Mouse (Mus musculus) liver, embryonic 12.5 days (tissue): ENCODE measurements around the gene Arrdc2. TPM values are rescaled to one million over a fixed set of nuclear protein-coding genes. Genes with fewer than 3 reads are reported as not detected.
A peak's percentile ranks its signal among the peaks of the same experiment; 100 is the strongest.
"Not testable (repeated sequence)": the region's sequence is repeated elsewhere in the genome, so short reads cannot be mapped to it uniquely, and the experiment has no call there.

Source experiments
- ATAC-seq: fragments of 200-750 bp; cut with Nextera tagmentation; 2 replicates; pipeline ENCODE4 v1.8.0; 2017; ENCODE audit warnings: moderate number of reproducible peaks, mild to moderate bottlenecking, moderate library complexity
- H3K27ac ChIP-seq: fragments of 300-500 bp; sonication (generic); 2 replicates; pipeline ENCODE4 v1.5.1; 2016; ENCODE audit warnings: mild to moderate bottlenecking
- H3K27me3 ChIP-seq: fragments of 300-500 bp; sonication (generic); replicated peaks from 2 replicates; pipeline ENCODE4 v1.6.1; 2016; ENCODE audit warnings: mild to moderate bottlenecking, moderate library complexity
- H3K36me3 ChIP-seq: fragments of 300-500 bp; sonication (generic); 2 replicates; pipeline ENCODE4 v1.6.1; 2016; ENCODE audit warnings: mild to moderate bottlenecking, moderate library complexity
- H3K4me1 ChIP-seq: fragments of 300-500 bp; sonication (generic); 2 replicates; pipeline ENCODE4 v1.6.1; 2016
- H3K4me2 ChIP-seq: fragments of 300-500 bp; sonication (generic); 2 replicates; pipeline ENCODE4 v1.6.1; 2016; ENCODE audit warnings: mild to moderate bottlenecking, moderate library complexity
- H3K4me3 ChIP-seq: fragments of 300-500 bp; sonication (generic); 2 replicates; pipeline ENCODE4 v1.5.1; 2016; ENCODE audit warnings: mild to moderate bottlenecking, moderate library complexity
- H3K9ac ChIP-seq: fragments of 300-500 bp; sonication (generic); 2 replicates; pipeline ENCODE4 v1.6.1; 2016; ENCODE audit warnings: mild to moderate bottlenecking, moderate library complexity
- H3K9me3 ChIP-seq: fragments of 300-500 bp; sonication (generic); replicated peaks from 2 replicates; pipeline ENCODE4 v1.6.1; 2016; ENCODE audit warnings: mild to moderate bottlenecking, moderate library complexity
- WGBS: fragments of 180-500 bp; shearing (Covaris S2); methylation state at CpG from one replicate; pipeline ENCODE4 v1.1.7; 2016; ENCODE audit not compliant: insufficient replicate concordance; 5-methylcytosine and 5-hydroxymethylcytosine counted together
- polyA plus RNA-seq: library from polyadenylated mRNA; unstranded; fragments of >200 nt; fragmentation: Nextera tagmentation; extraction: Ambion mirVana; gene quantifications from 2 replicates; pipeline ENCODE4 v1.2.1, GENCODE M21; 2016

Arrdc2 gene
- polyA plus RNA-seq, 1 experiment from 2014 or later = 16.1 TPM

DNA sequence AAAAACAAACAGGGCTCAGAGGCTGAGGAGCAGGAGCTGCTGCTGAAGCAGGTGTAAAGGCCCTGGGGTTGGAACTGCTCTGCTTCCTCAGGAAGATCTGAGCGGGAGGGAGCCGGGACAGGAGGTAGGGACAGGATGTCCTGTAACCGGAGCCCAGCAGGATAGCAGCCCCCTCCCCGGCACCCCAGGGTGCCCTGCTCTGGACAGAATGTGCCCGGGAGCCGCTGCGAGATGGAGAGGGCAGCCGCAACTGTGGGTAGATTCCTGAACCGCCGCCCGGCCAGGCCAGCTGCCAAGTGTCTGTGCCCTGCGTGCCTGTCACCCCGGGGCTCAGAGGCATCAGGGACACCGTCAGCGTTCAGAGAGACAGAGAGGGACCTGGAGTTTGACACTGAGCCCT, 6.0 kb downstream of the Arrdc2 start:
- no peak for ATAC-seq
- H3K4me2 ChIP-seq = no peak overlapping the region
- H3K9ac ChIP-seq = no peak overlapping the region
- H3K27ac ChIP-seq = peak overlapping the region; percentile 45
- no peak overlapping the region for H3K4me3 ChIP-seq
- H3K27me3 ChIP-seq = no peaks in the 10 kb centered on the region
- H3K9me3 ChIP-seq = no peaks in the 10 kb centered on the region
- H3K4me1 ChIP-seq = peaks cover 71% of the 10 kb centered on the region
- H3K36me3 ChIP-seq = peaks cover 36% of the 10 kb centered on the region
- 56% methylated on average over 15 of the region's 15 CpGs for WGBS

DNA sequence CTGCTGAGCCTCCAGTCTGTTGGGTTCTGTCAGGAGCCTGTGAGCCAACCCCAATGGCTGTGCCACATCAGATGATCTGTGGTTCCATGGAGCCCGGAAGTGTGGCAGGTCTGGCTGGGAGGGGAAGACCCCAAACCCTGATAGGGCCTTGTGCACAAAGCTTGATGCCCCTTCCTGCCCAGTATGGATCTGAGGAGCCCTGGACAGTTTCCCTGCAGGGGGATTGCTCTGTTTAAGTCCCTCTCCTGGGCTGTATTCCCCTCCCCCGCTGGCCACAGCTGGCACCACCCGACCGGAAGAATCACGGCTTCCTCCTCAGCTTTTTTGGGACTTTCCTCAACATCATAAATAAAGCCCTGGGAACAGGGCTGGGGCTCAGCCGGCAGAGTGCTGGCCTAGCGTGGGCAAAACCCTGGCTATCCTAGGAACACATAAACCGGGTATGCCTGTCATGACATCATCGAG, 6.5 kb downstream of the Arrdc2 start:
- WGBS = 37% methylated on average over 9 of the region's 9 CpGs
- no peak overlapping the region for H3K4me2 ChIP-seq
- no peak for ATAC-seq
- H3K27me3 ChIP-seq = no peaks in the 10 kb centered on the region
- no peaks in the 10 kb centered on the region for H3K9me3 ChIP-seq
- peak overlapping the region; percentile 45 for H3K27ac ChIP-seq
- no peak overlapping the region for H3K4me3 ChIP-seq
- H3K9ac ChIP-seq = no peak overlapping the region
- H3K4me1 ChIP-seq = peaks cover 67% of the 10 kb centered on the region
- peaks cover 36% of the 10 kb centered on the region for H3K36me3 ChIP-seq

DNA sequence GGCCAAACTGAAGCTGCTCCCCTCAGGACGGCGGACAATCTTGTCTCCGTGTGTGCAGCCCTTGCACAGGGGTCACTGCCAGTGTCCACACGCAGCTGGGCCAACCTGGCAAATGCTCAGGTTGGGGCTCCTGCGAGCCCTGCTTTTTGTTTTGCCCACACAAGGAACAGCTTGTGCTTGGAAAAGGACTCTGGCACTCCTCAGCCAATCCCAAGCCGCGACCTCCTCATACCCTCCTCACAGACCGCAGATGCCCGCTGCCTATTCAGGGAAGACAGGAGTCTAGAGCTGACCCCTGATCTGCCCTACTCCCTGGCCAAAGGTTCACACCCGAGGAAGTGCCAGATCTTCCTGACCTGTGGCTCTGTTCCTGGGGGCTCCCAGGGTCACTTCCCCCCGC, 7.1 kb downstream of the Arrdc2 start:
- no peak overlapping the region; the same call in 1 of the 2 replicates for H3K9ac ChIP-seq
- H3K9me3 ChIP-seq = no peaks in the 10 kb centered on the region
- WGBS = 68% methylated on average over 11 of the region's 11 CpGs
- no peaks in the 10 kb centered on the region for H3K27me3 ChIP-seq
- ATAC-seq = no peak
- H3K27ac ChIP-seq = peak overlapping the region; percentile 33; the same call in 1 of the 2 replicates
- peaks cover 60% of the 10 kb centered on the region for H3K4me1 ChIP-seq
- H3K4me3 ChIP-seq = no peak overlapping the region
- H3K36me3 ChIP-seq = peaks cover 36% of the 10 kb centered on the region
- H3K4me2 ChIP-seq = no peak overlapping the region

GRCm38 (mm10) chr8:70831517-70831916, 8.0 kb downstream of the Arrdc2 start:
- no peak for ATAC-seq
- H3K4me3 ChIP-seq = no peak overlapping the region
- H3K4me2 ChIP-seq = no peak overlapping the region
- 82% methylated on average over 8 of the region's 8 CpGs for WGBS
- H3K27ac ChIP-seq = no peak overlapping the region
- H3K9me3 ChIP-seq = no peaks in the 10 kb centered on the region
- H3K36me3 ChIP-seq = peaks cover 27% of the 10 kb centered on the region
- H3K9ac ChIP-seq = peak overlapping the region; percentile 24; the same call in 1 of the 2 replicates
- H3K4me1 ChIP-seq = peaks cover 51% of the 10 kb centered on the region
- no peaks in the 10 kb centered on the region for H3K27me3 ChIP-seq

GRCm38 (mm10) chr8:70827796-70828195, 11.7 kb downstream of the Arrdc2 start:
- ATAC-seq = no peak
- Histone ChIP-seq H3K27ac (no peak overlapping the region), H3K27me3 (peaks cover 3% of the 10 kb centered on the region), H3K9me3 (no peaks in the 10 kb centered on the region), H3K36me3 (no peaks in the 10 kb centered on the region), H3K4me1 (peaks cover 17% of the 10 kb centered on the region), H3K4me2 (no peak overlapping the region), H3K4me3 (no peak overlapping the region), H3K9ac (no peak overlapping the region)
- WGBS = 87% methylated on average over 1 of the region's 1 CpGs

- no peaks in the 10 kb centered on the region for H3K36me3 ChIP-seq
- ATAC-seq = no peak
- 88% methylated on average over 2 of the region's 2 CpGs for WGBS
- no peak overlapping the region for H3K4me3 ChIP-seq
- H3K27ac ChIP-seq = no peak overlapping the region
- no peaks in the 10 kb centered on the region for H3K9me3 ChIP-seq
- peaks cover 13% of the 10 kb centered on the region for H3K4me1 ChIP-seq
- no peak overlapping the region for H3K9ac ChIP-seq
- no peak overlapping the region for H3K4me2 ChIP-seq
- H3K27me3 ChIP-seq = peaks cover 5% of the 10 kb centered on the region
Observed at GRCm38 (mm10) chr8:70827010-70827409, 12.5 kb downstream of the Arrdc2 start.

- Histone ChIP-seq H3K27ac (no peak overlapping the region), H3K4me2 (no peak overlapping the region), H3K4me1 (peaks cover 18% of the 10 kb centered on the region), H3K4me3 (no peak overlapping the region), H3K9ac (no peak overlapping the region), H3K36me3 (no peaks in the 10 kb centered on the region), H3K9me3 (no peaks in the 10 kb centered on the region), H3K27me3 (peaks cover 10% of the 10 kb centered on the region)
- 69% methylated on average over 8 of the region's 8 CpGs for WGBS
- no peak for ATAC-seq
Observed at GRCm38 (mm10) chr8:70825816-70826215, 13.7 kb downstream of the Arrdc2 start.

- Histone ChIP-seq H3K4me2 (no peak overlapping the region), H3K36me3 (no peaks in the 10 kb centered on the region), H3K9me3 (no peaks in the 10 kb centered on the region), H3K4me3 (no peak overlapping the region), H3K27me3 (peaks cover 30% of the 10 kb centered on the region), H3K4me1 (peaks cover 33% of the 10 kb centered on the region), H3K9ac (no peak overlapping the region), H3K27ac (no peak overlapping the region)
- WGBS = 78% methylated on average over 7 of the region's 7 CpGs
- ATAC-seq = no peak
Observed at GRCm38 (mm10) chr8:70823802-70824201, 15.7 kb downstream of the Arrdc2 start.

DNA sequence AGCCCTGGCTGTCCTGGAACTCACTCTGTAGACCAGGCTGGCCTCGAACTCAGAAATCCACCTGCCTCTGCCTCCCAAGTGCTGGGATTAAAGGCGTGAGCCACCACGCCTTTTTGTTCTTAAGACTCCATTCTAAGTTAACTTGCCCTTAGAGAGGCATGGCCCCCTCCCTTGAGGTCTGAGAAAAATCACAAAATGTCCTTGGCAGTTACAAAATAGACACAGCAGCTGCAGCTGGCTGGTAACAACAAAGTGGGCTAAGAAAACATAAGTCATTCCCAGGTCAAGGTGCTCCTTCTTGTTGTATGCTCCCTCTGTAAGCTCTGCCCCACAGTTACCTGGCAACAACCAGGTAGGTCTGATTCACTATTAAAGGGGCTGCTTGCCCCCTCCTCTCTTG, 16.9 kb downstream of the Arrdc2 start:
- Histone ChIP-seq H3K4me1 (peaks cover 33% of the 10 kb centered on the region), H3K27me3 (peaks cover 38% of the 10 kb centered on the region)
- not testable (repeated sequence) for H3K4me3 ChIP-seq, H3K36me3 ChIP-seq, ATAC-seq, H3K9ac ChIP-seq, H3K4me2 ChIP-seq, H3K27ac ChIP-seq, H3K9me3 ChIP-seq
- WGBS = 77% methylated on average over 3 of the region's 3 CpGs

GRCm38 (mm10) chr8:70821992-70822391, 17.5 kb downstream of the Arrdc2 start:
- Histone ChIP-seq H3K4me1 (peaks cover 37% of the 10 kb centered on the region), H3K4me2 (0 out of 2 replicates have a peak overlapping the region, but pooled peaks have one; percentile 8), H3K27ac (no peak overlapping the region), H3K4me3 (no peak overlapping the region), H3K9me3 (no peaks in the 10 kb centered on the region), H3K27me3 (peaks cover 44% of the 10 kb centered on the region), H3K36me3 (no peaks in the 10 kb centered on the region), H3K9ac (peak overlapping the region; percentile 14)
- no peak for ATAC-seq
- WGBS = 42% methylated on average over 11 of the region's 11 CpGs

- WGBS = 15% methylated on average over 30 of the region's 30 CpGs
- Histone ChIP-seq H3K4me1 (peaks cover 42% of the 10 kb centered on the region), H3K9ac (peak overlapping the region; percentile 14), H3K27me3 (peaks cover 49% of the 10 kb centered on the region), H3K9me3 (no peaks in the 10 kb centered on the region), H3K36me3 (no peaks in the 10 kb centered on the region), H3K4me2 (0 out of 2 replicates have a peak overlapping the region, but pooled peaks have one; percentile 8), H3K27ac (no peak overlapping the region), H3K4me3 (no peak overlapping the region)
- ATAC-seq = peak; percentile 35; the same call in 1 of the 2 replicates
Observed at GRCm38 (mm10) chr8:70821399-70821962, 18.0 kb downstream of the Arrdc2 start.

DNA sequence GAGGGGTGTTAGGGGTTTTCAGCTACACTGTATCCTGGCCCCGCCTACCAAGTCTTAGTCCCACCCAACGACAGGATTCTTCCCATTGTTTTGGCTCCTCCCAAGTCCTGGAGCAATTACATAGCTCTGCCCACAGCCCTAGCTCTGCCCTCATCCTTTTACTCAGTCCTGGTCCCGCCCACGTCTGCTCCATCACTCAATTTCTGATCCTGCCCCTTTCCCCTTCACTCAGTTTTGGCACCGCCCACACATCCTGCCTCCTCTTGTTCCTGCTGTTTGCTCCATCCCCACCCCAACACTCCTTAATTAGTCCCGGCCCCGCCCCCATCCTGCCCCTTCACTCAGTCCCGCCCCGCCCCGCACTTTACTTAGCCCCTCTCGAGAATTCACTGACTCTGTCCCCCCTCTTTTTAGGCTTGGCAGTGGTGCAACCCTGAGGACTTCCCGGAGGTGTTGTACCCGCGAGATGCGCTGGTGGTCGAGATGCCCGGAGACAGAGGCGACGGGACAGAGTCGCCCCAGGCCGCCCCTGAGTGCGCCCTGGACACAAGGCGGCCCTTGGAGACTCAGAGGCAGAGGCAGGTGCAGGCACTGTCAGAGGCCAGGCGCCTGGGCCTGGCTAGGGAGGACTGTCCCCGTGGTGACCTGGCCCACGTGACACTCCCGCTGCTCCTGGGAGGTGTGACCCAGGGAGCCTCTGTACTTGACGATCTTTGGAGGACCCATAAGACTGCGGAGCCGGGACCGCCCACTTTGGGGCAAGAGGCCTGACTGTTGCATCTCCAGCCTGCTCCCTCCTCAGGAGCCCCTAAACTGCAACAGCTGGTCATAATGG, 19.2 kb downstream of the Arrdc2 start:
- 8% methylated on average over 31 of the region's 31 CpGs for WGBS
- no peaks in the 10 kb centered on the region for H3K36me3 ChIP-seq
- H3K4me2 ChIP-seq = peak overlapping the region; percentile 52
- H3K27ac ChIP-seq = 0 out of 2 replicates have a peak overlapping the region, but pooled peaks have one; percentile 33
- H3K27me3 ChIP-seq = peaks cover 61% of the 10 kb centered on the region
- peak; percentile 44 for ATAC-seq
- no peaks in the 10 kb centered on the region for H3K9me3 ChIP-seq
- H3K9ac ChIP-seq = 0 out of 2 replicates have a peak overlapping the region, but pooled peaks have one; percentile 12
- H3K4me1 ChIP-seq = peaks cover 45% of the 10 kb centered on the region
- peak overlapping the region; percentile 19; the same call in 1 of the 2 replicates for H3K4me3 ChIP-seq
